Mouse (Mus musculus) CH12.LX (cell line): ENCODE data around the gene Anapc16. TPM values are rescaled to one million over a fixed set of nuclear protein-coding genes. Genes with fewer than 3 reads are reported as not detected.

Experiments
- DNase-seq: peaks from one replicate; pipeline ENCODE4 v3.0.0-alpha.2; 2013; ENCODE audit errors: extremely low read depth
- H3K27ac ChIP-seq: 2 replicates; pipeline ENCODE4 v1.5.1; 2012; ENCODE audit warnings: low read depth, mild to moderate bottlenecking, control low read depth, moderate library complexity; ENCODE audit not compliant: insufficient read depth
- H3K27me3 ChIP-seq: replicated peaks from 2 replicates; pipeline ENCODE3; 2012; ENCODE audit warnings: inconsistent platforms
- H3K36me3 ChIP-seq, 2 experiments: replicated peaks in 1 of 2; 2 replicates each; pipeline versions ENCODE3 to v1.6.1; 2012; ENCODE audit warnings: inconsistent platforms in 1 of 2, low read length in 1 of 2, mild to moderate bottlenecking in 1 of 2, mixed read lengths in 1 of 2, moderate library complexity in 1 of 2; ENCODE audit not compliant: control insufficient read depth in 1 of 2, insufficient read depth in 1 of 2
- H3K4me1 ChIP-seq, 2 experiments: 2 replicates each; pipeline ENCODE4 v1.6.1; 2012; ENCODE audit warnings: inconsistent platforms in 1 of 2, moderate library complexity in 1 of 2; ENCODE audit not compliant: insufficient read depth in 2 of 2, control insufficient read depth in 1 of 2
- H3K4me2 ChIP-seq: 2 replicates; pipeline ENCODE4 v1.6.1; 2012; ENCODE audit warnings: low read depth, mild to moderate bottlenecking, control low read depth; ENCODE audit not compliant: poor library complexity, insufficient read depth, severe bottlenecking
- H3K4me3 ChIP-seq, 3 experiments: fragments of 150-350 bp in 1 of 3; sonication (generic) in 1 of 3; replicated peaks in 1 of 3; 2 replicates each; pipeline versions ENCODE3 to v1.5.1; 2011 to 2012; ENCODE audit warnings: low read depth in 2 of 3, low read length in 2 of 3, mild to moderate bottlenecking in 2 of 3, moderate library complexity in 2 of 3, control low read depth in 1 of 3, improper control_type of control experiment in 1 of 3, inconsistent platforms in 1 of 3, mixed read lengths in 1 of 3; ENCODE audit not compliant: poor library complexity in 1 of 3
- H3K79me2 ChIP-seq: replicated peaks from 2 replicates; pipeline ENCODE4 v1.6.1; 2012; ENCODE audit warnings: mild to moderate bottlenecking, moderate library complexity; ENCODE audit not compliant: control insufficient read depth, poor library complexity, insufficient read depth, severe bottlenecking; ENCODE audit errors: extremely low read depth
- H3K9ac ChIP-seq: 2 replicates; pipeline ENCODE4 v1.6.1; 2012; ENCODE audit warnings: low read depth, mild to moderate bottlenecking, control low read depth, moderate library complexity; ENCODE audit not compliant: insufficient read depth
- H3K9me3 ChIP-seq: replicated peaks from 2 replicates; pipeline ENCODE3; 2012; ENCODE audit warnings: low read length, inconsistent platforms, mixed read lengths
- BHLHE40 ChIP-seq: IDR thresholded peaks from 2 replicates; pipeline ENCODE4 v1.6.1; 2011; ENCODE audit warnings: mild to moderate bottlenecking, low read depth, low read length, improper control_type of control experiment
- E2F4 ChIP-seq: IDR thresholded peaks from 2 replicates; pipeline ENCODE4 v1.6.1; 2011; ENCODE audit warnings: low read depth, low read length, improper control_type of control experiment; ENCODE audit not compliant: insufficient replicate concordance
- ELF1 ChIP-seq: IDR thresholded peaks from 2 replicates; pipeline ENCODE4 v1.6.1; 2014; ENCODE audit warnings: low read depth, mild to moderate bottlenecking, inconsistent platforms, low read length, improper control_type of control experiment
- ETS1 ChIP-seq: conservative IDR thresholded peaks from 2 replicates; pipeline ENCODE4 v1.6.1; 2012; ENCODE audit warnings: low read depth, mild to moderate bottlenecking, inconsistent platforms, low read length, improper control_type of control experiment, moderate library complexity
- GABPA ChIP-seq: IDR thresholded peaks from 2 replicates; pipeline ENCODE4 v1.6.1; 2012; ENCODE audit warnings: low read depth, low read length, improper control_type of control experiment, inconsistent platforms; ENCODE audit not compliant: insufficient replicate concordance
- IRF4 ChIP-seq: IDR thresholded peaks from 2 replicates; pipeline ENCODE4 v1.6.1; 2014; ENCODE audit warnings: low read depth, mild to moderate bottlenecking, inconsistent platforms, low read length, improper control_type of control experiment
- JUND ChIP-seq: conservative IDR thresholded peaks from 2 replicates; pipeline ENCODE4 v1.6.1; 2011; ENCODE audit warnings: low read depth, low read length, improper control_type of control experiment
- MAFK ChIP-seq: IDR thresholded peaks from 2 replicates; pipeline ENCODE4 v1.6.1; 2011; ENCODE audit warnings: low read length, improper control_type of control experiment; ENCODE audit not compliant: insufficient replicate concordance
- MAX ChIP-seq: IDR thresholded peaks from 2 replicates; pipeline ENCODE4 v1.6.1; 2011; ENCODE audit warnings: low read length, improper control_type of control experiment
- MAZ ChIP-seq: IDR thresholded peaks from 2 replicates; pipeline ENCODE4 v1.6.1; 2012; ENCODE audit warnings: low read depth, mild to moderate bottlenecking, inconsistent platforms, low read length, improper control_type of control experiment, moderate library complexity
- MEF2A ChIP-seq: IDR thresholded peaks from 2 replicates; pipeline ENCODE4 v1.6.1; 2014; ENCODE audit warnings: low read depth, mild to moderate bottlenecking, inconsistent platforms, low read length, improper control_type of control experiment, borderline replicate concordance
- MXI1 ChIP-seq: IDR thresholded peaks from 2 replicates; pipeline ENCODE4 v1.6.1; 2011; ENCODE audit warnings: mild to moderate bottlenecking, low read depth, low read length, improper control_type of control experiment
- MYC ChIP-seq: IDR thresholded peaks from 2 replicates; pipeline ENCODE4 v1.6.1; 2011; ENCODE audit warnings: low read depth, mild to moderate bottlenecking, improper control_type of control experiment, low read length
- NRF1 ChIP-seq: IDR thresholded peaks from 2 replicates; pipeline ENCODE4 v1.6.1; 2014; ENCODE audit warnings: low read depth, mild to moderate bottlenecking, inconsistent platforms, low read length, improper control_type of control experiment, moderate library complexity
- POLR2A ChIP-seq: IDR thresholded peaks from 2 replicates; pipeline ENCODE4 v1.6.1; 2011; ENCODE audit warnings: low read depth, mild to moderate bottlenecking, improper control_type of control experiment, low read length
- SIN3A ChIP-seq: IDR thresholded peaks from 2 replicates; pipeline ENCODE4 v1.6.1; 2012; ENCODE audit warnings: low read length, improper control_type of control experiment, inconsistent platforms
- SMC3 ChIP-seq: IDR thresholded peaks from 2 replicates; pipeline ENCODE4 v1.6.1; 2011; ENCODE audit warnings: low read depth, low read length, improper control_type of control experiment
- TBP ChIP-seq: conservative IDR thresholded peaks from 2 replicates; pipeline ENCODE4 v1.6.1; 2011; ENCODE audit warnings: low read depth, low read length, improper control_type of control experiment
- TCF12 ChIP-seq: IDR thresholded peaks from 2 replicates; pipeline ENCODE4 v1.6.1; 2014; ENCODE audit warnings: low read depth, mild to moderate bottlenecking, inconsistent platforms, low read length, improper control_type of control experiment
- ZC3H11A ChIP-seq: IDR thresholded peaks from 2 replicates; pipeline ENCODE4 v1.6.1; 2012; ENCODE audit warnings: low read depth, mild to moderate bottlenecking, inconsistent platforms, low read length, improper control_type of control experiment
- ZKSCAN1 ChIP-seq: IDR thresholded peaks from 2 replicates; pipeline ENCODE4 v1.6.1; 2012; ENCODE audit warnings: low read depth, inconsistent platforms, low read length, improper control_type of control experiment, borderline replicate concordance
- ZMIZ1 ChIP-seq: IDR thresholded peaks from 2 replicates; pipeline ENCODE4 v1.6.1; 2012; ENCODE audit warnings: low read depth, mild to moderate bottlenecking, inconsistent platforms, low read length, improper control_type of control experiment
- dilution Hi-C: fragments of 300-500 bp; cut with MboI; formaldehyde crosslinking; loops from 2 replicates; pipeline ENCODE4 v1.14.3; 2020; ENCODE audit warnings: low sequenced_read_pairs; ENCODE audit not compliant: extremely low pct_unique_long_range_greater_than_20kb, extremely low pct_ligation_motif_present
- in situ Hi-C: fragments of 300-500 bp; cut with MboI; formaldehyde crosslinking; loops from 3 replicates; pipeline ENCODE4 v1.14.3; 2019; ENCODE audit warnings: low sequenced_read_pairs, low pct_ligation_motif_present, low pct_unique_long_range_greater_than_20kb, mixed read lengths
- polyA plus RNA-seq: library from polyadenylated mRNA; unstranded; fragments of >175 nt; gene quantifications from 2 replicates; pipeline ENCODE4 v1.2.1, GENCODE M21; 2012; ENCODE audit warnings: low read depth; ENCODE audit not compliant: insufficient read length
- total RNA-seq, 2 experiments: library from RNA; depleted of rRNA; stranded (reverse); fragments of 300-350 nt in 1 of 2; fragments of >200 nt in 1 of 2; gene quantifications; 2 replicates each; pipeline ENCODE4 v1.2.3; 2012 to 2014

Gene Anapc16
- total and polyA plus RNA-seq, 3 experiments = 43.9 to 67.6 (median 64.9) TPM

DNA sequence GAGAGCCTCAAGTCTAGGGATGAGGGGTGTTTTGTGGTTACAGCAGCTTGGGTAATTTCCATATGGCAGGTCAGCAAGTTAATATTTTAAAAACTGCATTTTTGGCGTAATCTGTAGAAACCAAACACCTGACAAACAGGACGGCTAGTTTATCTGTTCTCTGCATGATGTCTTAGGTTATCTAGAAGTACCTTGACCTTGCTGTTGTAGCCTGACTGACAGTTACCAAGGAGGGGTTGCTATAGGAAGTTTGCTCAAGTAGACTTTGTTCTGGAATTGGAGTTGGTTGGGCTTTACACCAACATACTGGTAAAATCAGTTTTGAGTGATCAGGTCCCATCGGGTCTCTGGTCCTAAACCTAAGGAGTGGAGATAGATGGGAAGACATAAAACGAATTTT lies 32.8 kb upstream of the Anapc16 start:
- peaks cover 3 to 26% of the 10 kb centered on the region in 2 experiments for H3K4me1 ChIP-seq
- H3K79me2 ChIP-seq = no peaks in the 10 kb centered on the region
- TF ChIP-seq SIN3A (no peak), MXI1 (no peak)
- peaks cover 2 to 25% of the 10 kb centered on the region in 2 experiments for H3K36me3 ChIP-seq
- H3K27ac ChIP-seq = no peak overlapping the region
- H3K9me3 ChIP-seq = no peaks in the 10 kb centered on the region
- H3K4me2 ChIP-seq = no peak overlapping the region
- dilution Hi-C loops (no loop called here), in situ Hi-C loops (no loop called here)
- no peak for DNase-seq
- H3K4me3 ChIP-seq = no peak overlapping the region
- no peak overlapping the region for H3K9ac ChIP-seq
- no peaks in the 10 kb centered on the region for H3K27me3 ChIP-seq

DNA sequence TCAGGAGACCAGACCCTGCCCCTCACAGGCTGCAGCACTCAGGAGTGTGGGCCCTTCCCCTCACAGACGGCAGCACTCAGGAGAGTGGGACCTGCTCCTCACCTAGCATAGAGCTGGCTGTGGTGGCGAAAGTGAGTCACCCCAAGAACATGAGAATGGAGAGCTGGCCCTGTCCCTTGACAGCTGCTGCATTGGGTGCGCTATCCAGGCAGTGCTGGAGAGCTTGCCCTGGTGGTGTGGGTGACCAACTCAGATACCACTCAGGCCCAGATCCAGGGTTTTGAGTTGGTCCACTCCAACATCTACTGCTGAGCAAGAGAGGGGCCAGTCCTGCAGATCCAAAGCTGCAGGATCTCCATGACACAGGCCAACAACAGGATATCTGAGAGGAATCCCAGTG lies 31.7 kb upstream of the Anapc16 start:
- H3K9me3 ChIP-seq = no peaks in the 10 kb centered on the region
- dilution Hi-C loops = no loop called here
- no peaks in the 10 kb centered on the region for H3K27me3 ChIP-seq
- H3K4me2 ChIP-seq = no peak overlapping the region
- DNase-seq = no peak
- TF ChIP-seq BHLHE40 (no peak), IRF4 (no peak), MEF2A (no peak), ZMIZ1 (no peak), E2F4 (no peak), TBP (no peak), SIN3A (no peak), ZC3H11A (no peak), MAZ (no peak), GABPA (no peak), ELF1 (no peak), JUND (no peak), TCF12 (no peak)
- TF ChIP-seq, all 38 proteins: peak for 0
- no peaks in the 10 kb centered on the region for H3K79me2 ChIP-seq
- no peak overlapping the region for H3K27ac ChIP-seq
- no peak overlapping the region for H3K4me3 ChIP-seq
- peaks cover 2 to 25% of the 10 kb centered on the region in 2 experiments for H3K36me3 ChIP-seq
- no peak overlapping the region for H3K9ac ChIP-seq
- peaks cover 3 to 23% of the 10 kb centered on the region in 2 experiments for H3K4me1 ChIP-seq
- in situ Hi-C loops = no loop called here

DNA sequence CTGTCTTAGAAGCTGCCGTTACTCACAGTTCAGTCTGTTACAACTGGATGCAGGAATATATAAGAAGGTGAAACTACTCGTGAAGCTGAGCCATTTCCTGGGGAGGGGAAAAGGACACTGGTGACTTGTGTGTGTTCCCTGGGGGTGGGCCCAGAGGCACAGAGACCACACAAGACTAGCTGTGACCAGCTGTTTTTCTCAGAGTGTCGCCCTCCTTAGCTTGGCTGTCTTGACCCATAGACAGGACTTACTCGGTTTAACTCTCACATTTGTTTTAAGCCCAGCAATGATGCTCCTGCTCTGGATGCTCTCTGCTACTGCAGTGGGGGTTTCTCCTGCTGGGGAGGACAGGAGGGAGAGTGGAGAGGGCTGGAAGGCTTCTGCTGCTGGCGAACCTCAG lies 30.1 kb upstream of the Anapc16 start:
- no peak for DNase-seq
- dilution Hi-C loops (no loop called here), in situ Hi-C loops (no loop called here)
- peaks cover 3 to 30% of the 10 kb centered on the region in 2 experiments for H3K4me1 ChIP-seq
- H3K9me3 ChIP-seq = no peaks in the 10 kb centered on the region
- no peaks in the 10 kb centered on the region for H3K79me2 ChIP-seq
- no peak overlapping the region for H3K4me3 ChIP-seq
- H3K4me2 ChIP-seq = no peak overlapping the region
- TF ChIP-seq SMC3 (no peak), GABPA (no peak), IRF4 (no peak), SIN3A (no peak), POLR2A (no peak), MAFK (no peak), ETS1 (no peak), MYC (no peak), ZKSCAN1 (no peak), TBP (no peak), MAX (no peak), NRF1 (no peak)
- H3K36me3 ChIP-seq = peaks cover 2 to 32% of the 10 kb centered on the region in 2 experiments
- no peak overlapping the region for H3K27ac ChIP-seq
- H3K27me3 ChIP-seq = no peaks in the 10 kb centered on the region
- H3K9ac ChIP-seq = no peak overlapping the region
